Mouse (Mus musculus) CH12.LX (cell line): ENCODE results near the gene Zkscan8. TPM values are rescaled to one million over a fixed set of nuclear protein-coding genes. Genes with fewer than 3 reads are reported as not detected.
"Not testable (repeated sequence)": the region's sequence is repeated elsewhere in the genome, so short reads cannot be mapped to it uniquely, and the experiment has no call there.

Experiments
- DNase-seq: peaks from one replicate; pipeline ENCODE4 v3.0.0-alpha.2; 2013; ENCODE audit errors: extremely low read depth
- H3K27ac ChIP-seq: 2 replicates; pipeline ENCODE4 v1.5.1; 2012; ENCODE audit warnings: low read depth, mild to moderate bottlenecking, control low read depth, moderate library complexity; ENCODE audit not compliant: insufficient read depth
- H3K27me3 ChIP-seq: replicated peaks from 2 replicates; pipeline ENCODE3; 2012; ENCODE audit warnings: inconsistent platforms
- H3K36me3 ChIP-seq, 2 experiments: replicated peaks in 1 of 2; 2 replicates each; pipeline versions ENCODE3 to v1.6.1; 2012; ENCODE audit warnings: inconsistent platforms in 1 of 2, low read length in 1 of 2, mild to moderate bottlenecking in 1 of 2, mixed read lengths in 1 of 2, moderate library complexity in 1 of 2; ENCODE audit not compliant: control insufficient read depth in 1 of 2, insufficient read depth in 1 of 2
- H3K4me1 ChIP-seq, 2 experiments: 2 replicates each; pipeline ENCODE4 v1.6.1; 2012; ENCODE audit warnings: inconsistent platforms in 1 of 2, moderate library complexity in 1 of 2; ENCODE audit not compliant: insufficient read depth in 2 of 2, control insufficient read depth in 1 of 2
- H3K4me2 ChIP-seq: 2 replicates; pipeline ENCODE4 v1.6.1; 2012; ENCODE audit warnings: low read depth, mild to moderate bottlenecking, control low read depth; ENCODE audit not compliant: poor library complexity, insufficient read depth, severe bottlenecking
- H3K4me3 ChIP-seq, 3 experiments: fragments of 150-350 bp in 1 of 3; sonication (generic) in 1 of 3; replicated peaks in 1 of 3; 2 replicates each; pipeline versions ENCODE3 to v1.5.1; 2011 to 2012; ENCODE audit warnings: low read depth in 2 of 3, low read length in 2 of 3, mild to moderate bottlenecking in 2 of 3, moderate library complexity in 2 of 3, control low read depth in 1 of 3, improper control_type of control experiment in 1 of 3, inconsistent platforms in 1 of 3, mixed read lengths in 1 of 3; ENCODE audit not compliant: poor library complexity in 1 of 3
- H3K79me2 ChIP-seq: replicated peaks from 2 replicates; pipeline ENCODE4 v1.6.1; 2012; ENCODE audit warnings: mild to moderate bottlenecking, moderate library complexity; ENCODE audit not compliant: control insufficient read depth, poor library complexity, insufficient read depth, severe bottlenecking; ENCODE audit errors: extremely low read depth
- H3K9ac ChIP-seq: 2 replicates; pipeline ENCODE4 v1.6.1; 2012; ENCODE audit warnings: low read depth, mild to moderate bottlenecking, control low read depth, moderate library complexity; ENCODE audit not compliant: insufficient read depth
- H3K9me3 ChIP-seq: replicated peaks from 2 replicates; pipeline ENCODE3; 2012; ENCODE audit warnings: low read length, inconsistent platforms, mixed read lengths
- CHD2 ChIP-seq: IDR thresholded peaks from 2 replicates; pipeline ENCODE4 v1.6.1; 2011; ENCODE audit warnings: low read length, improper control_type of control experiment
- CTCF ChIP-seq, 2 experiments: IDR thresholded peaks in 1 of 2; conservative IDR thresholded peaks in 1 of 2; 2 replicates each; pipeline ENCODE4 v1.5.1; 2011 to 2012; ENCODE audit warnings: low read depth in 2 of 2, low read length in 2 of 2, improper control_type of control experiment in 1 of 2, inconsistent platforms in 1 of 2, mild to moderate bottlenecking in 1 of 2, moderate library complexity in 1 of 2
- ELF1 ChIP-seq: IDR thresholded peaks from 2 replicates; pipeline ENCODE4 v1.6.1; 2014; ENCODE audit warnings: low read depth, mild to moderate bottlenecking, inconsistent platforms, low read length, improper control_type of control experiment
- ETS1 ChIP-seq: conservative IDR thresholded peaks from 2 replicates; pipeline ENCODE4 v1.6.1; 2012; ENCODE audit warnings: low read depth, mild to moderate bottlenecking, inconsistent platforms, low read length, improper control_type of control experiment, moderate library complexity
- GABPA ChIP-seq: IDR thresholded peaks from 2 replicates; pipeline ENCODE4 v1.6.1; 2012; ENCODE audit warnings: low read depth, low read length, improper control_type of control experiment, inconsistent platforms; ENCODE audit not compliant: insufficient replicate concordance
- HCFC1 ChIP-seq: IDR thresholded peaks from 2 replicates; pipeline ENCODE4 v1.6.1; 2012; ENCODE audit warnings: low read depth, mild to moderate bottlenecking, inconsistent platforms, low read length, improper control_type of control experiment
- IRF4 ChIP-seq: IDR thresholded peaks from 2 replicates; pipeline ENCODE4 v1.6.1; 2014; ENCODE audit warnings: low read depth, mild to moderate bottlenecking, inconsistent platforms, low read length, improper control_type of control experiment
- MAX ChIP-seq: IDR thresholded peaks from 2 replicates; pipeline ENCODE4 v1.6.1; 2011; ENCODE audit warnings: low read length, improper control_type of control experiment
- MAZ ChIP-seq: IDR thresholded peaks from 2 replicates; pipeline ENCODE4 v1.6.1; 2012; ENCODE audit warnings: low read depth, mild to moderate bottlenecking, inconsistent platforms, low read length, improper control_type of control experiment, moderate library complexity
- MEF2A ChIP-seq: IDR thresholded peaks from 2 replicates; pipeline ENCODE4 v1.6.1; 2014; ENCODE audit warnings: low read depth, mild to moderate bottlenecking, inconsistent platforms, low read length, improper control_type of control experiment, borderline replicate concordance
- MXI1 ChIP-seq: IDR thresholded peaks from 2 replicates; pipeline ENCODE4 v1.6.1; 2011; ENCODE audit warnings: mild to moderate bottlenecking, low read depth, low read length, improper control_type of control experiment
- MYC ChIP-seq: IDR thresholded peaks from 2 replicates; pipeline ENCODE4 v1.6.1; 2011; ENCODE audit warnings: low read depth, mild to moderate bottlenecking, improper control_type of control experiment, low read length
- NRF1 ChIP-seq: IDR thresholded peaks from 2 replicates; pipeline ENCODE4 v1.6.1; 2014; ENCODE audit warnings: low read depth, mild to moderate bottlenecking, inconsistent platforms, low read length, improper control_type of control experiment, moderate library complexity
- POLR2AphosphoS2 ChIP-seq: IDR thresholded peaks from 2 replicates; pipeline ENCODE4 v1.6.1; 2011; ENCODE audit warnings: low read depth, low read length, improper control_type of control experiment
- RCOR1 ChIP-seq: conservative IDR thresholded peaks from 2 replicates; pipeline ENCODE4 v1.6.1; 2012; ENCODE audit warnings: low read depth, mild to moderate bottlenecking, inconsistent platforms, low read length, improper control_type of control experiment
- TCF12 ChIP-seq: IDR thresholded peaks from 2 replicates; pipeline ENCODE4 v1.6.1; 2014; ENCODE audit warnings: low read depth, mild to moderate bottlenecking, inconsistent platforms, low read length, improper control_type of control experiment
- ZC3H11A ChIP-seq: IDR thresholded peaks from 2 replicates; pipeline ENCODE4 v1.6.1; 2012; ENCODE audit warnings: low read depth, mild to moderate bottlenecking, inconsistent platforms, low read length, improper control_type of control experiment
- ZMIZ1 ChIP-seq: IDR thresholded peaks from 2 replicates; pipeline ENCODE4 v1.6.1; 2012; ENCODE audit warnings: low read depth, mild to moderate bottlenecking, inconsistent platforms, low read length, improper control_type of control experiment
- dilution Hi-C: fragments of 300-500 bp; cut with MboI; formaldehyde crosslinking; loops from 2 replicates; pipeline ENCODE4 v1.14.3; 2020; ENCODE audit warnings: low sequenced_read_pairs; ENCODE audit not compliant: extremely low pct_unique_long_range_greater_than_20kb, extremely low pct_ligation_motif_present
- in situ Hi-C: fragments of 300-500 bp; cut with MboI; formaldehyde crosslinking; loops from 3 replicates; pipeline ENCODE4 v1.14.3; 2019; ENCODE audit warnings: low sequenced_read_pairs, low pct_ligation_motif_present, low pct_unique_long_range_greater_than_20kb, mixed read lengths
- polyA plus RNA-seq: library from polyadenylated mRNA; unstranded; fragments of >175 nt; gene quantifications from 2 replicates; pipeline ENCODE4 v1.2.1, GENCODE M21; 2012; ENCODE audit warnings: low read depth; ENCODE audit not compliant: insufficient read length
- total RNA-seq, 2 experiments: library from RNA; depleted of rRNA; stranded (reverse); fragments of 300-350 nt in 1 of 2; fragments of >200 nt in 1 of 2; gene quantifications; 2 replicates each; pipeline ENCODE4 v1.2.3; 2012 to 2014

Gene Zkscan8
- total and polyA plus RNA-seq, 3 experiments, result 7.4 to 9.7 (median 7.6) TPM

GRCm38 (mm10) chr13:21502296-21502695 is 28.6 kb downstream of the Zkscan8 start:
- in situ Hi-C loops, result no loop called here
- H3K4me2 ChIP-seq, result no peak overlapping the region
- H3K9me3 ChIP-seq, result no peaks in the 10 kb centered on the region
- no peaks in the 10 kb centered on the region for H3K79me2 ChIP-seq
- no peak overlapping the region for H3K9ac ChIP-seq
- H3K4me3 ChIP-seq, result no peak overlapping the region
- TF ChIP-seq TCF12, result no peak
- TF ChIP-seq ELF1, result no peak
- TF ChIP-seq IRF4, result no peak
- no peak for TF ChIP-seq CTCF (conservative IDR thresholded peaks at IDR 0.05 in 1 of 2, IDR thresholded peaks at IDR 0.05 in 1 of 2; ENCODE audit: low read depth in 2 of 2, low read length in 2 of 2)
- no peak for TF ChIP-seq ETS1
- no peak for TF ChIP-seq HCFC1
- no peak for TF ChIP-seq ZMIZ1
- no peak for TF ChIP-seq NRF1
- TF ChIP-seq POLR2AphosphoS2, result no peak
- no peak for TF ChIP-seq CHD2
- TF ChIP-seq RCOR1, result no peak
- no peak for TF ChIP-seq MAZ
- TF ChIP-seq MAX, result no peak
- TF ChIP-seq MEF2A, result no peak
- TF ChIP-seq MXI1, result no peak
- TF ChIP-seq GABPA, result no peak
- TF ChIP-seq MYC, result no peak
- no peak for TF ChIP-seq ZC3H11A
- TF ChIP-seq, all 38 proteins: peak for 0
- H3K36me3 ChIP-seq, result no peaks in the 10 kb centered on the region
- DNase-seq, result no peak
- no peaks in the 10 kb centered on the region for H3K27me3 ChIP-seq
- H3K27ac ChIP-seq, result no peak overlapping the region
- dilution Hi-C loops, result no loop called here
- peaks cover 0 to 9% of the 10 kb centered on the region in 2 experiments; a peak in 2 of 4 replicates for H3K4me1 ChIP-seq

- DNase-seq, H3K27me3 ChIP-seq, H3K9ac ChIP-seq, H3K27ac ChIP-seq, in situ Hi-C loops, H3K4me2 ChIP-seq, dilution Hi-C loops, H3K36me3 ChIP-seq, H3K79me2 ChIP-seq, H3K4me1 ChIP-seq, H3K9me3 ChIP-seq, H3K4me3 ChIP-seq: not testable (repeated sequence)
Measured at GRCm38 (mm10) chr13:21501182-21501581, 29.7 kb downstream of the Zkscan8 start, which contains the start of gene Gm11273. TSS of gene Gm11273 (minus strand) at chr13:21501418.
